Mouse (Mus musculus): ENCODE data around the gene Rchy1. TPM values are rescaled to one million over a fixed set of nuclear protein-coding genes. Genes with fewer than 3 reads are reported as not detected.
"Not testable (repeated sequence)": the region's sequence is repeated elsewhere in the genome, so short reads cannot be mapped to it uniquely, and the experiment has no call there.

The Rchy1 gene
- polyA plus RNA-seq, 1 experiment from 2014 or later = 93.5 TPM

DNA sequence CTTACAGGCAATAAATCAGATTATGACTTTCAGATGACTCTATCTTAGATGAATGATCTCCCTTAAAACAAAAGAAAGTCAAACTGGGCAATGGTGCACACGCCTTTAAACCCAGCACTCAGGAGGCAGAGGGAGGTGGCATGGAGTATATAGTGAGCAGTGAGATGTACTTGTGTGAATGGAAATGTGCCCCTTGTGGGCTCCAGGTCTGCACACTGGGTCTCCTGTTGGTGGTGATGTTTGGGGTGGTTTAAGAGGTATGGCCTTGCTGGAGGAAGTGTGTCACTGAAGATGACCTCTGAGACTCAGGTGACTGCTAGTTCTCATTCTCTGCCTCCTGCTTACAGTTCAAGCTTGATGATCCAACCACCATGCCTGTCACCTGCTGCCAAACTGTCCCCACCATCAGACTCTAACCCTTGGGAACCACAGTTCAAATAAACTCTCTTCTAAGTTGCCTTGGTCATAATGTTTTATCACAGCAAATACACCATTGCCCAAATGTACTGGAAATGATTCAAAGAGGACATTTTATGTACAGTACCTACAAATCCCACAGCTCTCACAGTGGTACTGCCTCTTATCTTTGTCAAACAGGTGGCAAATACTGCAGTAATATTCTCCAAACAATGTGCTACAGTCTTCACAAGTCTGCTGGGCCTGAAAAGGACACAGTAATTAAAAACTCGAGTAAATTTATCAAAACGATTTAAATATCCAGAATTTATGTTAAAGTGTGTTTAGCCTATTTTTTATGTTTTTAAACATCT, 5.7 kb downstream of the Rchy1 start:
- Histone ChIP-seq H3K4me2 (no peak overlapping the region), H3K36me3 (peaks cover 40% of the 10 kb centered on the region), H3K9me3 (no peaks in the 10 kb centered on the region), H3K27ac (replicated peaks) (no peak overlapping the region), H3K4me3 (no peak overlapping the region), H3K4me1 (replicated peaks) (peaks cover 28% of the 10 kb centered on the region), H3K27me3 (no peaks in the 10 kb centered on the region), H3K9ac (no peak overlapping the region)
- ATAC-seq (ENCODE audit: low read depth) = no peak
- WGBS = 91% methylated on average over 3 of the region's 3 CpGs

- Histone ChIP-seq H3K27me3 (no peaks in the 10 kb centered on the region), H3K9me3 (no peaks in the 10 kb centered on the region), H3K9ac (no peak overlapping the region), H3K4me3 (no peak overlapping the region), H3K36me3 (peaks cover 69% of the 10 kb centered on the region), H3K4me2 (no peak overlapping the region), H3K4me1 (replicated peaks) (no peaks in the 10 kb centered on the region), H3K27ac (replicated peaks) (no peak overlapping the region)
- ATAC-seq (ENCODE audit: low read depth) = no peak
Measured at GRCm38 (mm10) chr5:91951404-91951803, 11.5 kb downstream of the Rchy1 start.

GRCm38 (mm10) chr5:91949441-91949840, 13.4 kb downstream of the Rchy1 start:
- H3K4me2 ChIP-seq = no peak overlapping the region
- no peak overlapping the region for H3K4me3 ChIP-seq
- 91% methylated on average over 7 of the region's 7 CpGs for WGBS
- H3K27ac ChIP-seq (replicated peaks) = no peak overlapping the region
- no peaks in the 10 kb centered on the region for H3K27me3 ChIP-seq
- H3K4me1 ChIP-seq (replicated peaks) = no peaks in the 10 kb centered on the region
- H3K36me3 ChIP-seq = peaks cover 68% of the 10 kb centered on the region
- no peak overlapping the region for H3K9ac ChIP-seq
- H3K9me3 ChIP-seq = no peaks in the 10 kb centered on the region
- no peak for ATAC-seq (ENCODE audit: low read depth)

DNA sequence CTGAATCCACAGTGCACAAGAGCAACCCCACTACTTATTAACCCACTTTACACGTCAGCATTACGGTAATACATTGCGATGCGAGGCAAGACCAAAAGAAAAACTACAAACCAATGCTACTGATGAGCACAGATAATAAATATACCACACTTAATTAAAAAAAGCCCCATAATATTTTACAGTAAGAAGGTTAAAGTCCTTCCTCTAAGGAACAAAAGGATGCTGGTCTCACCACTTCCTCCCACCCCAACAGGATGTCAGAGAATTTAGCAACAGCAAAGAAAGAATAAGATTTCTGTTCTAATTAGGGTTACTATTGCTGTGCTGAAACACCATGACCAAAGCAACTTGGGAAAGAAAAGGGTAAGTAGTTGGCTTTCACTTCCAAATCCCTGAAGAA, 15.9 kb downstream of the Rchy1 start:
- Histone ChIP-seq H3K9ac (no peak overlapping the region), H3K4me1 (replicated peaks) (no peaks in the 10 kb centered on the region), H3K36me3 (peaks cover 53% of the 10 kb centered on the region), H3K27me3 (no peaks in the 10 kb centered on the region), H3K27ac (replicated peaks) (no peak overlapping the region), H3K4me2 (no peak overlapping the region), H3K9me3 (no peaks in the 10 kb centered on the region), H3K4me3 (no peak overlapping the region)
- no peak for ATAC-seq (ENCODE audit: low read depth)
- 99% methylated on average over 4 of the region's 4 CpGs for WGBS

GRCm38 (mm10) chr5:91945609-91946008, 17.3 kb downstream of the Rchy1 start:
- not testable (repeated sequence) for H3K27ac ChIP-seq (replicated peaks); ATAC-seq (ENCODE audit: low read depth); H3K4me3 ChIP-seq; H3K4me1 ChIP-seq (replicated peaks); H3K9ac ChIP-seq; H3K4me2 ChIP-seq; H3K27me3 ChIP-seq; H3K9me3 ChIP-seq
- H3K36me3 ChIP-seq = peaks cover 45% of the 10 kb centered on the region
- WGBS = 44% methylated on average over 1 of the region's 1 CpGs

- no peak for ATAC-seq (ENCODE audit: low read depth)
- no peaks in the 10 kb centered on the region for H3K9me3 ChIP-seq
Measured at GRCm38 (mm10) chr5:91913231-91913630, 49.6 kb downstream of the Rchy1 start.

DNA sequence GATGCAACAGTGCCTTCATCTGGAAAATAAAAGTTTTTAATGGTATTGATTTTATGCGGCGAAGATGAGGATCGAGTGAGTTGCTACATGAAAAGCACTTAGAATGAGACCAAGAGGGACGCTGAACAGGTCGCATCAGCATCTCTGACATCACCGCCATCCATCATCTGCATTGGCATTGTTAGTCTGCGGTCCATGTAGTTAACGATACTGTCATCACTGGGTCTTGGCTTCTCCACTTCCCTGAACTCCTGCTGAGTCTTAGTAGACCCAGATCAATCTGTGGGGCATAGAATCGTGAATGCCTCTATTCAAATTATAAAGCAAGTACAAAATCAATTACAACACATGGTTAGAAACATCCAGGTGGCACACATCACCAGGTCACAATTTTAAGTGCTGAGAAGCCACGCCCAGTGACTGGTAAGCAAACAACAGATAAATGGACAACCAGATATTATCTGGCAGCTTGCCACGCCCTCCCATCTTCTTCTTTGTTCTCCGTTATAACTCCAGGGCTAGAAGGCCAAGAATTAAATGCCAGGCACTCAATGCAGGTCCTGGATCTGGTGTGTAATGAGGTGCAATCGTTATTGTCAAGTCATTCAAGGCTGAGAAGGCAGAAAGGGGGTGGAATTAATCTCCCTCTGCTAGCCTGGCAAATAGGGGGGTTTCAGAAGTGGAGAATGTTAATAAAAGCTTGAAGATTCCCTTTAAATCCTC, 51.3 kb downstream of the Rchy1 start:
- Histone ChIP-seq H3K4me1 (replicated peaks) (peaks cover 19% of the 10 kb centered on the region), H3K9ac (no peak overlapping the region), H3K4me2 (no peak overlapping the region), H3K4me3 (no peak overlapping the region), H3K27ac (replicated peaks) (0 out of 2 replicates have a peak overlapping the region, but pooled peaks have one; percentile 18), H3K9me3 (no peaks in the 10 kb centered on the region), H3K27me3 (no peaks in the 10 kb centered on the region), H3K36me3 (no peaks in the 10 kb centered on the region)
- WGBS = 61% methylated on average over 13 of the region's 13 CpGs
- no peak for ATAC-seq (ENCODE audit: low read depth)

More at GRCm38 (mm10) chr5:91913231-91913630, 49.6 kb downstream of the Rchy1 start:
- 81% methylated on average over 2 of the region's 2 CpGs for WGBS
- Histone ChIP-seq H3K4me1 (replicated peaks) (peaks cover 19% of the 10 kb centered on the region), H3K27me3 (no peaks in the 10 kb centered on the region), H3K4me2 (no peak overlapping the region), H3K27ac (replicated peaks) (no peak overlapping the region), H3K9ac (no peak overlapping the region), H3K36me3 (no peaks in the 10 kb centered on the region), H3K4me3 (no peak overlapping the region)

DNA sequence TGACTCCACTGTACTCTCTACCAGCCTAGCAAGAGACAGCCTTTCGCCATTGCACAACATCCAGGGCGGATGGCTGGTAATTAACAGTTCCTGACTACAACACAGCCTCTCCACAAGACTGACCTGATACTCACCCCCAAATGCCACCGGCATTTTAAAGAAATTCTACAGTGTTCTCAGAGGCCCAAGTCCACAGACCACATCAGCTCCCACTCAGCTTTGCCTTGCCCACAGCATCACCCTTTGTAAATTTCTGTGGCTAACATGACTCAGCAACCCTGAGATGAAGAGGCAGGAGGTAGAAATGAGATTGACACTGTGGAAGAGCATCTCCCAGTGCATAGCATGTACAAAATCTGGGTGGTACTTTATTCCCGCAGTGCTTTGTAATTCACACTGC, 52.3 kb downstream of the Rchy1 start:
- Histone ChIP-seq H3K36me3 (no peaks in the 10 kb centered on the region), H3K4me3 (no peak overlapping the region), H3K4me1 (replicated peaks) (peaks cover 19% of the 10 kb centered on the region), H3K9ac (no peak overlapping the region), H3K9me3 (no peaks in the 10 kb centered on the region), H3K4me2 (no peak overlapping the region), H3K27ac (replicated peaks) (no peak overlapping the region), H3K27me3 (no peaks in the 10 kb centered on the region)
- no peak for ATAC-seq (ENCODE audit: low read depth)
- WGBS = 90% methylated on average over 4 of the region's 4 CpGs

GRCm38 (mm10) chr5:91909010-91909620, 53.8 kb downstream of the Rchy1 start:
- Histone ChIP-seq H3K36me3 (no peaks in the 10 kb centered on the region), H3K27me3 (no peaks in the 10 kb centered on the region), H3K4me1 (replicated peaks) (peaks cover 19% of the 10 kb centered on the region), H3K9ac (no peak overlapping the region), H3K4me3 (no peak overlapping the region), H3K9me3 (no peaks in the 10 kb centered on the region), H3K27ac (replicated peaks) (peak overlapping the region; percentile 63), H3K4me2 (0 out of 2 replicates have a peak overlapping the region, but pooled peaks have one; percentile 9)
- peak; percentile 74 for ATAC-seq (ENCODE audit: low read depth)
- WGBS = 19% methylated on average over 10 of the region's 10 CpGs

Other genes starting within 250 kb of the Rchy1 start
- not detected in 2 replicates for gene Odaph, start 24.4 kb upstream of the Rchy1 start, polyA plus RNA-seq (2015; fragmentation: Nextera tagmentation; extraction: Ambion mirVana)
- gene Cdkl2, start 80.8 kb upstream of the Rchy1 start, polyA plus RNA-seq (2015; fragmentation: Nextera tagmentation; extraction: Ambion mirVana) = 4.8 and 5.2 TPM in 2 replicates
- 380 and 403 TPM in 2 replicates for gene G3bp2, start 120.7 kb upstream of the Rchy1 start, polyA plus RNA-seq (2015; fragmentation: Nextera tagmentation; extraction: Ambion mirVana)
- 45.7 and 49.3 TPM in 2 replicates for gene Uso1, start 174.9 kb upstream of the Rchy1 start, polyA plus RNA-seq (2015; fragmentation: Nextera tagmentation; extraction: Ambion mirVana)

Data from neural tube, embryonic 13.5 days (tissue).